Mouse (Mus musculus): ENCODE measurements around the gene Eno3. TPM values are rescaled to one million over a fixed set of nuclear protein-coding genes. Genes with fewer than 3 reads are reported as not detected.

Gene Eno3
- polyA plus RNA-seq, 1 experiment, result 3.4 TPM

DNA sequence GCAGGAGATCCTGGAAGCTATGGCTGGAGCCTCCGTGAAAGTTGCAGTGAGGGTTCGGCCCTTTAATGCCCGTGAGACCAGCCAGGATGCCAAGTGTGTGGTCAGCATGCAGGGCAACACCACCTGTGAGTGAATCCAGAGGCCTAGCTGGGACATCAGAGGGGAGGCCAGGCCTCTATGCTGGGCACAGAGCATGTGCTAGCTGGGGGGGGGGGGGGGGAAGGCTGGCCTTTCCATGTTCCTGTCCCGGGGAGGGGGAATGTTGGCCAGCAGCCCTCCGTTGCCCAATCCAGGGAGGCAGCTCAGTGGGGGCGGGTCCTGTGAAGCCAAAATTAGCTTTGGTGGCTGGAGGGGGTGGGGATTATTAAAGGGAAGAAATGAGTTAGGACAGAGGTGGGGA, 45.8 kb downstream of the Eno3 start:
- no peak for TF ChIP-seq GATA1 (IDR thresholded peaks at IDR 0.05; ENCODE audit: low read length)

DNA sequence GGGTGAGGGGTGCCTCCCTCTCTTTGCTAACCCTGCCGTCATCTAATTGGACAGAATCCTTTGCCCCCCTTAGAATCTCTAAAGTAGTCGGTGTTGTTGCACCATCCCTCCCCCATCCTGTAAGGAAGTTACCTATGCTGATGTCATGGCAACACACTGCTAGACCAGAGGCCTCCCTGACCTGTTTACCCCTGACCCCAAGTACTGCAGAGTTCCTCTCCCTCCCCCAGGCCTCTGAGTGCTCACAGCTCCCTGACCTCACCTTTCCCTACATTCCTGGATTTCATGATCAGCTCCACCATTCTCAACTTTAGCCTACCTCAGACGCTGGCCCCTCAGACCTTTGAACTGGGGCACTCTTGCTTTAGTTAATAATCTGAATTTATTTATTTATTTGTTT, 49.1 kb downstream of the Eno3 start:
- TF ChIP-seq GATA1 (IDR thresholded peaks at IDR 0.05; ENCODE audit: low read length), result no peak

- TF ChIP-seq GATA1 (IDR thresholded peaks at IDR 0.05; ENCODE audit: low read length), result no peak
Measured at GRCm38 (mm10) chr11:70711026-70711425, 54.0 kb downstream of the Eno3 start.

Other genes with a start within 250 kb of the Eno3 start
- 97.1 and 115 TPM in 2 replicates for gene Pelp1, start 247.2 kb upstream of the Eno3 start, polyA plus RNA-seq (2012)
- gene Arrb2, start 224.6 kb upstream of the Eno3 start, polyA plus RNA-seq (2012), result 202 and 316 TPM in 2 replicates
- gene Med11, start 205.3 kb upstream of the Eno3 start, polyA plus RNA-seq (2012), result 13.3 and 29.5 TPM in 2 replicates
- not detected in 2 replicates for gene Zmynd15, start 197.8 kb upstream of the Eno3 start, polyA plus RNA-seq (2012)
- not detected in 2 replicates for gene Cxcl16, start 197.2 kb upstream of the Eno3 start, polyA plus RNA-seq (2012)
- not detected in 2 replicates for gene Tm4sf5, start 152.0 kb upstream of the Eno3 start, polyA plus RNA-seq (2012)
- gene Vmo1, start 142.6 kb upstream of the Eno3 start, polyA plus RNA-seq (2012), result not detected in 2 replicates
- not detected in 2 replicates for gene Gltpd2, start 138.0 kb upstream of the Eno3 start, polyA plus RNA-seq (2012)
- gene Psmb6, start 131.8 kb upstream of the Eno3 start, polyA plus RNA-seq (2012), result 201 and 213 TPM in 2 replicates
- gene Gm40193, start 124.3 kb upstream of the Eno3 start, polyA plus RNA-seq (2012), result not detected in 2 replicates
- 0.02 and 0.04 TPM in 2 replicates for gene Pld2, start 117.1 kb upstream of the Eno3 start, polyA plus RNA-seq (2012)
- gene Mink1, start 94.3 kb upstream of the Eno3 start, polyA plus RNA-seq (2012), result 99.2 and 116 TPM in 2 replicates
- not detected in 2 replicates for gene 4930544D05Rik, start 41.4 kb upstream of the Eno3 start, polyA plus RNA-seq (2012)
- gene Chrne, start 38.0 kb upstream of the Eno3 start, polyA plus RNA-seq (2012), result not detected in 2 replicates
- 30.8 and 34.3 TPM in 2 replicates for gene Gp1ba, start 18.1 kb upstream of the Eno3 start, polyA plus RNA-seq (2012)
- gene Rnf167, start 10.0 kb upstream of the Eno3 start, polyA plus RNA-seq (2012), result 82.3 and 110 TPM in 2 replicates
- 98.8 and 132 TPM in 2 replicates for gene Slc25a11, start 9.7 kb upstream of the Eno3 start, polyA plus RNA-seq (2012)
- 4,535 and 5,925 TPM in 2 replicates for gene Pfn1, start 2.6 kb upstream of the Eno3 start, polyA plus RNA-seq (2012)
- 207 and 222 TPM in 2 replicates for gene Spag7, start 12.2 kb downstream of the Eno3 start, polyA plus RNA-seq (2012)
- 18.0 and 30.8 TPM in 2 replicates for gene Camta2, start 30.9 kb downstream of the Eno3 start, polyA plus RNA-seq (2012)
- 0.17 and 0.21 TPM in 2 replicates for gene Inca1, start 43.0 kb downstream of the Eno3 start, polyA plus RNA-seq (2012)
- gene Kif1c, start 43.3 kb downstream of the Eno3 start, polyA plus RNA-seq (2012), result 32.5 and 39.5 TPM in 2 replicates
- 2.6 and 3.6 TPM in 2 replicates for gene Zfp3, start 107.0 kb downstream of the Eno3 start, polyA plus RNA-seq (2012)
- not detected in 2 replicates for gene Scimp, start 155.4 kb downstream of the Eno3 start, polyA plus RNA-seq (2012)
- 19.5 and 24.2 TPM in 2 replicates for gene Rabep1, start 187.6 kb downstream of the Eno3 start, polyA plus RNA-seq (2012)